Mouse (Mus musculus): ENCODE measurements at regions not wholly inside any gene's neighbourhood (a gene's known extent, or its start where the extent isn't known, plus 50 kb on each side); places are given as distances from the start of the nearest gene placed in this dataset.
A peak's percentile ranks its signal among the peaks of the same experiment; 100 is the strongest.

DNA sequence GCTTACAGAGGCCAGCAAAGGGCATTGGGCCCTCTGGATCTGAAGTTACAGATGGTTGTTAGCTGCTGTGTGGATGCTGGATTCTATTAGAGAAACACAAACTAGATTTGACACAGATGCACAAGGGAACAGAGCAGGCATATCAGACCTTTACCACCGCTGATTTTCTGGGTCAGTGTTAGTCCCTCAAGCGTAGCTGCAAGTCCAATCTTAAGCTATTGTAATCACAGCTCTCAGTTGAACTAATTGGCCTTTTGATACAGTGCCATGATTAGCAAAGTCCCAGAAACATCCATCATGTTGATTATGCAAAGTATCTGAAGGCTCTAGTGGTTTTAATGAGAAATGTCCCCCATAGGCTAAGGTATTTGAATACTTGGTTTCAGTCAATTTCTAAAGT lies 54.2 kb upstream of the Plppr5 start:
- DNase-seq = no peak

DNA sequence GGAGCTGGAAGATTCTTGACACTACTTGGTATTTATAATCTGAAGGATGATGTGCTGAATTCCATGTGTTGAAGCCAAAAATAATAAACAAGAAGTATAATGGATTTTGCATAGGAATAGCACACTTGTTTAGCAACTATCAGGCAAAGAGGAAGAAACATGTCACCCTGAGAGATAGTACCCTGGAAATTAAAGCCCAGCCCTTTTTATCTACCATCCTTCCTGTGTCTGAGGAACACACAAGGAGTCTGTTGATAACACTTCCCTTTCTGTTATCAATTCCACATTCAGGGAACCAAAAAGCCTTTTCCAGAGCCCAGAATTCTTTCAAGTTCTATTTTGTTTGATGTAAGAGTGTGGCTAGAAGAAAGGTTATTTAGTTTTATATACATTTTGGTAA lies 66.5 kb upstream of the Plppr5 start:
- no peak for DNase-seq

DNA sequence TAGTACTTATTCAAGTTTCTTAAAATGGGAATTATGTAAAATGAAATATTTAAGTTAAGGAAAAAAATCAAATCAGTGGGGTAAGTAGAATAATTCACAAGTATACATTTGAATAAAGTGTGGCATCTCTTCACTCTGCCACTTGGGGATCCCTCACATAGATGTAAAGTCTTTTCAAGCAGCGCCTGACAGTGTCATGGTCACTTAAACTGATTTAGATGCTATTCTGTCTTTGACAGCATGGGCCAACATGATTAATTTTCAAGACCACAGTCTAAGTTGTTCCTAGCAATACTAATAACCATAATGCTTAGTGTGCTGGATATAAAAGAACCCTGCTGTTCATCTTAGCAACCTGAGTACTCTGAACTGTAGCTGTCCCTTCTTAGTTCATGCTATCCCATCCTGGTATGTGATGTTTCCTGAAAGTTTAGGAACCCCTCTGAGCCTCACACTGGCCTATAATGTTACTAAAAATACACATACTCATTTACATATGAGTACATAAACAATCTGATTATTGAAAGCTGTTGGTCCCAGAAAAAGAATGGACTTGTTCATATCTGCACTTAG lies 68.4 kb upstream of the Plppr5 start:
- no peak for DNase-seq

DNA sequence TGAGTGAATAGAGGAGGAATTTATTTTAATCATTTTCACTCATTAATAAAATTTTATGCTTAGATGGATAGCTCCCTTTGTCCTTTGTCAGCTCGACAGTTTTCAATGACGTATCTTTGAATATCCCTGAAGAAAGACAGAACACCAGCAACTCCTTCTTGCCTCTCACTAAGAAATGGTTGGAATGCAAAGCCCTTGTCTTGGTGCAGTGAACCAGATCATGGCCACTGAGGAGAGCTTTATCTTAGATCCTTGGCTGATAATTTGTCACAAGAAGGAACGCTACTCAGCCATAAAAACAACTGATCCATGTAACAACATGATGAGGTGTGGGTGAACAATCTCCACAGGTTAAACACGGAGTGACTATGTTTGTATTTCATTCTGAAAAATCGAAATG lies 73.5 kb upstream of the Plppr5 start:
- DNase-seq = no peak

DNA sequence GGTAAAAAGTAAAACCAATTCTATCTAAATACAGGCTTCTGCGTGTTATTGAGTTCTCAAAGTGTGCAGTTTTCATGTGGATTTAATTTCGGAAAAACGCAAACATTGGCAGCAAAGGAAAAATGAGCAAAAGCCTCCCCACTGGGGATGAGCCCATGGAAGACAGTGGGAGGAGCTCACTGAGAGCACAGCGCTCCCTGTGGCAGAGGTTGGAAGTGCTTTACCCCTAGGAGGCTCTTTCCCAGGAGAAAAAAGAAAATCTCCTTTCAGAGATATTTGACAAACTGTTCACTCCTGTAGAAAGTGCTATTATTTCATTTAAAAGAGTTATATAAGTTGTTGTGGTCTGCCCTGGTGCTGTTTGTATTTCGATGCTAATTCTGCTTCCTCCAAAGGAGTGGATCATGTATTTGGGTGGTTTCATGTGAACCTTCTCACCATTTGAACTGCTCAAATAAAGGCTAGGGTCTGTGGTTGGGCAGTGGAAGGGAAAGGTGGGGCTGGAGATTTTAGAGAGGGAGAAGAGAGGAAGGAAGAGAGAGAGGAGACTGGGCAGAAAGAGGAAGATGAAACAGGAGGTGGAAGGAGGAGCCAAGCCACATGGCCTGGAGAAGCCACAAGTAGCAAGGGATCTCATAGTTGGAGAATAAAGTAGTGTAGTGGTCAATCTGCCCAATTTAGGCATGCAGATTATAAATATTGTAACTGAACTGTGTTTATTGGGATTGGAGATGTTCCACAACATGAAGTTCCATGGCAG lies 76.3 kb upstream of the Plppr5 start:
- no peak for DNase-seq

DNA sequence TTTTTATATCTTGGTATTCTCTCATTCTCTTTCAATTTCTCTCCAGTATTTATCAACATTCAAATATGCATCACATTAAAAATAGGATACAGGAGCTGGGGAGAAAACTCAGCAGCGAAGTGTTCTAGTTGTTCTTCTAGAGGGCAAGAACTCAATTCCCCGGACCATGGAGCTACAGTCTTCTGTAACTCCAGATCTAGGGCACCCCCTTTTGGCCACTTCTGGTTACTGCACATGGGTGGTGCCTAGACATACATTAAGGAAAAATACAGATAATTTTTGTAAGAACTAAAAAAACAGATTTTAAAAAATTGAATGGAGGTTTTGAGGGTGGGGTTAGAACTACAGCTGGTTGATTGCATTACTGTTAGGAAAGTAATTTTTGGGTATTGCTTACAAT lies 80.5 kb upstream of the Plppr5 start:
- no peak for DNase-seq

DNA sequence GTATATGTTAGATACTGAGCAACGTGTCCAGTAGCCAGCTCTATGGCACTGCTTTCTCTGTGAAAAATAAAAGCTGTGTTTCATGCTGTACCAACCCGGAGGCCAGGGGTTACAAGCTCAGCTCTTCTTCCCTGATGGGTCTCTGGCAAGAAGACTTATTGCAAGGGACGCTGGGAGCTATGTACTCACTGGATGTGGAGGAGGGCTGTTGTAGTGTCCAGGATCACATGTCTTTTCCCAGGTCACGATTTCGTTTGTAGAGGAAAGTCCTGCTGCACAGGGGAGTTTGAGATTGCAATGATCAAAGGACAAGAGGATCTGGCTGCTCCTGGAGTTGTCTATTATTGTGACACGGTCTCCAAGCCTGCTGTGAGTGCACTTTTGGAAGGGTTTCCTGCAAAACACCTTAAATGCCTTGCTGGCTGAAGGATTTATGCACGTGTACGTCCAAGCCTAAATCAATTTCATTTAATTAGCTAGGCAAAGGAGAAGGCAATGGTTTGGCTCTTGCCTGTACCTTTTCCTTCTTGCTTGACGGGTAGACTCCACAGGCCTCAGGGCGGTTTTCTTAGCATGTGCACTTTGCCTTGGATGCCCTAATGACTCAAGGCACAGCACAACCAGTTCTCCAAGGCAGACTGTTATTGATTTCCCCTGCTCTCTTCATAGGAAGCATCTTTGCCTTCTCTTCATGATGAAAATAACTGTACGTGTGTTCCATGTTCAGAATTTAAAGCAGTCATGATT lies 87.2 kb upstream of the Plppr5 start:
- DNase-seq = no peak

DNA sequence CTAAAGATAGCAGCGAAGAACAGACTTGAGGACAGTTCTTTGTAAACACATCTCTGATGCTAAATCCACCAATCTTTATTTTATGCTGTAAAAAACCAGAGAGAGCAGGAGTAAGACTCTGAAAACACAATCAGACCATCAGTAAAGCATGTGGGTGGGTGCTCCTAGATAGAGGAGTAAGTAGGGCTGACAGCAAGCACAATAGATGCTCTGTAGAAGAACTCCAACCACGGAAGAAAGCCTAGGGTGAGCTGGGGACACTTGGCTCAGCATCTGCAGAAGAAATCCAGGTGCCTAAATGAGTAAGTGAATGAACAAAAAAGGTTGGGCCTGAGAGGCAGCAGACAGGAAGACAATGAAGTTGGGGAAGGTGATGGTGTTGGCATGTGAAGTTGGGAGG lies 88.3 kb upstream of the Plppr5 start:
- DNase-seq = no peak

DNA sequence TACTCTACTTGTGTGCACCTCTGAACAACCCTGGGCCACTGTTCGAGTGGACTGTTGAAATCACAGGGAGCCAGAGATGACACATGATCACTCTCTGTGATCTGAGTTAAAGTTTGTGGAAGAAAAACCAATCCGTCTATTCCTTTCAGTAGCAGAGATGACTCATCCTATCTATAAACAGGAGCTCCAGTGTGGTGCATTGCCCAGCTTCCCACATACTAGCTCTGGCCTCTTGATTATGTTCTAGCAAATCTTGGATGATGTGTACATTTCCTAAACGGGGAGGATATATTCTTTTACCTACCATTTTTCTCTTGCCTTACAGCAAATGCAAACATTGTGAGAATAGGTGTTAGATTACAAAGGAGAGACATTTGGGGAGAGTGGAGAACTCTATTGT lies 94.5 kb upstream of the Plppr5 start:
- DNase-seq = no peak

DNA sequence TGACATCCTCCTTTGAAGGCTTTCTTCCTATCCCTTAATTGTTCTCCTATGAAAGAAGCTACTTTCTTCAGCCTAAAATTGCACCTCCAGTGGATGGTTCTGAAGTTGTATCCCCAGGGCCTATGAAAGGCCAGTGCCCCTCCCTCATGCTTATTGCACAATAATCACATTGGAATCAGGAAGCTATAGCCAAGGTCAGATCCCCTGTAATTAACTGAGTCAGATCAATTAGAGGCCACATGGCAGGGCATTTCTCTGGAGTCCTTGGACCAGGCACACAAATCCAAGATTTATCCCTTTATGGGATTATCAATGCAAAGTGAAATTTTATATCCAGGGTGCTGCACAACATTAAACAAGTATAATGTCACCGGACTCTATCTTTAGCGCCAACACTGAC lies 98.8 kb upstream of the Plppr4 start:
- DNase-seq = no peak

DNA sequence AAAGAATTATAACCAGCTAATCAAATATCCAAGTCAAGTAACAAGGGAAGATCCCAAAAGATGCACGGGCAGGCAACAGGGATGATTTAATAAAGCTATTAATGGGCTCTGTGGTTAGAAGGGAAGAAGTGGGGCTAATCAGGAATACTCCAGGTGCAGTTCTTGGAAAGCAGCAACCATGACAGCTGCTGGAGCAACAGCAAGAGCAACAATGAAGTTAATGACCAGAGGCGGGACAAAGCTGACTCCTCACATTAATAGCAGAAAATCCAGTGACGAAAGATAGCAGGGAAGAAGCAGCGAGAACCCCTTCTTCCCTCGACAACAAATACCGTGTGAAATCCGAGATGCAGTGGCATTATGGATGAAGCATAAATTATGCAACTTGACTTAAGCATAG lies 89.9 kb upstream of the Plppr4 start:
- DNase-seq = no peak

DNA sequence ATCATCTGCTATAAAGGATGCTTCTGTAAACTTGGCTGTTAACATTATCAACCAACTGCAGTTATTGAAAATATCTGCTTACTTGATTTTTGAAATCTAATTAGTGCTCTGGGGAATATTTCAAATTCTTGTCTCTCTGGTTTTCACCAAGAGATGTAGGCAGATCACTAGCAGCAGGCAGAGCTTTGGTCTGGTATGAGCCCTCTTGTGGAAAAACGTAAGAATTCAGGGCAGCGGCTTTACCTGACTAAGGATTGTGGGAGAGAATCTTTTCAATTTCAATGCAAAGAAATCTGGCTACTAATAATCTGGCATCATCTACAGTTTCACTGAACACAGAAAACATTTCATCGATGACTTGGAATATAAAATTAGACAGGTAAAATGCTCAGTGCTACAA lies 81.2 kb upstream of the Plppr4 start:
- DNase-seq = no peak

DNA sequence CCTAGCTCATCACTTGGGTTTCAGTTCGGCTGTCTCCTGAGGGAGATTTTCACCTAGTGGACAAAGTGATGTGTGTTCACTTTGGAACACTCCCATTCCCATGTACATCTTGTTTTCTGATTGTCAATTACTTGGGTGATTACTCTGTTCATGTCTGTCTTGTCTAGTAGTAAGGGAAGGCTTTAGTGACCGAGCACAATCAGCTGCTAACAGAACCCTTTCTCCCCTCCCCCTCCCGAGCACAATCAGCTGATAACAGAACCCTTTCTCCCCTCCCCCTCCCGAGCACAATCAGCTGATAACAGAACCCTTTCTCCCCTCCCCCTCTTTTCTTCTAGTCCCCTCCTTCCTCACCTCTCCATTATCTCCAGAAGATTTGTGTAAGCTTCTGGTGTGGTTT lies 79.6 kb upstream of the Plppr4 start:
- no peak for DNase-seq

DNA sequence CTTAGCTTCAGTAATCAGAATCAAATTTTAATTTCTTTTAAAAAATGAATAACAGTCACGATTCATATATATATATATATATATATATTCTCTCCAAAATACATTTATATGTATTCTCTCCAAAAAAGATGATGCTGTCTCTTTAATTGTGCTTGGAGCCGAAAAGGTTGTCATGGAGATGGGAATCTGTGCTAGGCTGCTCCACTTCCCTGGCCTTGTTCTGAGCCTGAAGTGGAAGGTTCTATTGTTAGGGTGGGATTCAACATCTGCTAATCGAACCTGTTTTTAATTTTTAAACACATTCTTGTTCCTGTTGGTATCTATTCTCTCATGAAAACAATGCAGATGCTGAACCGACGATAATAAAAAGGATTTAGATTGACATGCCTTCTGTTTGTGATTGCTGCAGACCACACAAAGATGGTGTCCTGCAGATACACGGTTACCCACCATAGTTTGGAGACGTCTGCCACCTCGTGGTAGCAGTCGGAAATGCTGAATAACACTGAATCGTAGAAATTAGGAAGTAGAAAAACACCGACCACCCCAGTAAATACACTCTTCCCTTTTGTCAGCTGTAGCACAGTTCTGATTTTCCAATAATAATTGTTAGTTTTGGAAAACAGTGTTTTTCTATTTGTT lies 77.9 kb upstream of the Plppr4 start:
- DNase-seq = peak; percentile 25

DNA sequence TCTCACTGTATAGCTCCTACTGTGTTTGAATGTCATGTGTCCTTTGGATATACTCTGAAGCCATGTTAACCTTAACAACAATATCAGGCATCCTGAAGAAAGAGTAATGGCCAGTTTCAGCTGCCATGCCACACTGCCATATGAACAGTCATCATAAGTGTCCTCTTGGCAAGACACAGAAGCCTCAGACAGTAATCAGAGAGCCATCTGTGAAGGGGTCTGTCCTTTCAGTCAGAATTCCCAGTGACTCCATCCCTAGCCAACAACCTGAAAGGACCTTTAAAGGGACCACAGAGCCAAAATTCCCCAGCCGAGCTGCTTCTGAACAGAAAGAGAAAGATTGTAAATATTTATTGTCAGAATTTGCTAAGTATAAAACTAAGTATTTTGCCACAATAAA lies 63.9 kb upstream of the Plppr4 start:
- DNase-seq = no peak

DNA sequence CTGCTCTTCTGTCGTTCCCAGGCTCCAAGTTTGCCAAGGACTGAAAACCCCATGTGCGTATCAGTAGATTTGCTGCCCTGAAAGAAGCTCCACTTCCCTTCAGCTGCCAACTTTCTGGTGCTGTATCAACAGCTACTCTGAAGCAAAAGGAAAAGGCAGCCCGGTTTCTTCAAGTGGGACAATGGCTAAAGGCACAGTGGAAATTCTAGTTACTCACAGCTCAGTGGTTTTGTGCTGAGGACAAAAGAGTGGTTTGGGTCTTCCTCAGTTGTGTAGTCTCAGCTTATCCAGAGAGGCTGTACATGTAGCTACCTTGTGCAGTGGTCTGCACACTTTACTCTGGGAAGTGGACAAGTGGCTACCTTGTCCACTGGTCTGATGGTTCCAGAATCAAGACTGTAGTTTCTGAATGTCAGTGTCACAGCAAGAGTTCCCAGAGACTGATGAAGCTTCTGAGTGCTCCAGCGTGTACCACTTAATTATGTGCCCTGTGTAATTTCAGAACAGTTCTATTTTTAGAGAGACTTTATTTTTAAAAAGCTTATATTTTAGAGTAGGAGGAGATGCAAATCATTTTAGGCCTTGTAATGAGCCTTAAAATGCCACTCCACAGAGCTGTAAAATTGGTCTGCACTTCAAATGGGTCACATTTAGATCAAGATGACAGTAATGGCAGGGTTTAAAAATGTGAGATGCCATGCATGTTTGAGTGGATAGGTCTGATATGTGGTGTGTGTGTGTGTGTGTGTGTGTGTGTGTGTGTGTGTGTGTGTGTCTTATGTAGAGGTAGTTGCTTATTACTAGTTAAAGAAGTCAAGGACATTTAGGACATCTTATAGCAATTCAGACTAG lies 52.4 kb upstream of the Plppr4 start:
- no peak for DNase-seq

Data from cerebellum, adult 11-12 months (tissue).